In genomic region chr4:152131809-152132771, GRCm38 (mm10) we compare ENCODE assay signal across 8 mouse cellular contexts. TPM values are rescaled to one million over a fixed set of nuclear protein-coding genes. Genes with fewer than 3 reads are reported as not detected.
A peak's percentile ranks its signal among the peaks of the same experiment; 100 is the strongest.
DNase-seq lines count a peak whose midpoint lies in the region; ATAC-seq and TF ChIP-seq lines count a peak whose summit lies in the region.
"Had no signal": no experiment of that assay in that cellular context is flagged by ENCODE, and none has a peak within 500 bp of the region (broad histone marks: within the 10 kb centered on the region; RNA-seq: fewer than 3 reads in every experiment).

No protein-coding gene starts in this region.

- H3K4me3 ChIP-seq in forebrain, postnatal 0 days (ENCODE audit: low read depth, low read length) = peak overlapping the region; percentile 27; the same call in 1 of the 2 replicates
- peak overlapping the region; percentile 51 for H3K4me3 ChIP-seq in liver, embryonic 13.5 days (replicated peaks)

- no peaks in the 10 kb centered on the region for H3K4me1 ChIP-seq in forebrain, postnatal 0 days (ENCODE audit: insufficient read depth)
- peaks cover 36% of the 10 kb centered on the region for H3K4me1 ChIP-seq in liver, embryonic 13.5 days (replicated peaks)

- ATAC-seq in forebrain, postnatal 0 days = no peak
- ATAC-seq in liver, embryonic 13.5 days (ENCODE audit: low read depth) = no peak

- H3K9me3 ChIP-seq in forebrain, postnatal 0 days (ENCODE audit: low read length) = no peaks in the 10 kb centered on the region
- no peaks in the 10 kb centered on the region for H3K9me3 ChIP-seq in liver, embryonic 13.5 days (replicated peaks)

- 5% methylated on average over 50 of the region's 50 CpGs for WGBS in forebrain, postnatal 0 days
- WGBS in liver, embryonic 13.5 days (ENCODE audit: insufficient replicate concordance) = 9% methylated on average over 50 of the region's 50 CpGs

- no peak overlapping the region for H3K9ac ChIP-seq in forebrain, postnatal 0 days
- H3K9ac ChIP-seq in liver, embryonic 13.5 days = no peak overlapping the region

- H3K4me2 ChIP-seq in forebrain, postnatal 0 days (ENCODE audit: low read depth) = peak overlapping the region; percentile 50; the same call in 1 of the 2 replicates
- H3K4me2 ChIP-seq in liver, embryonic 13.5 days = peak overlapping the region; percentile 65

- TF ChIP-seq CTCF in forebrain, postnatal 0 days (IDR thresholded peaks at IDR 0.05; ENCODE audit: low read depth) = no peak

- DNase-seq in thymus, postnatal 4 days = peak; percentile 45
- no peak for DNase-seq in thymus, adult 18-20 months
- DNase-seq in forebrain, postnatal 0 days = no peak
- DNase-seq in liver, embryonic 13.5 days = no peak
- no peak for DNase-seq in frontal cortex, adult 2 months (ENCODE audit: extremely low spot score in 1 of 2, low spot score in 1 of 2)
- DNase-seq in spleen, adult 18-20 months = no peak
- DNase-seq in urinary bladder, adult 2 months (ENCODE audit: low spot score) = no peak

- H3K27me3 ChIP-seq in forebrain, postnatal 0 days (ENCODE audit: insufficient read depth, low read length) = peaks cover 67% of the 10 kb centered on the region
- peaks cover 89% of the 10 kb centered on the region for H3K27me3 ChIP-seq in liver, embryonic 13.5 days

- no peaks in the 10 kb centered on the region for H3K36me3 ChIP-seq in forebrain, postnatal 0 days (ENCODE audit: insufficient read depth)
- no peaks in the 10 kb centered on the region for H3K36me3 ChIP-seq in liver, embryonic 13.5 days

- H3K27ac ChIP-seq in forebrain, postnatal 0 days (ENCODE audit: low read depth, low read length) = no peak overlapping the region
- no peak overlapping the region for H3K27ac ChIP-seq in liver, embryonic 13.5 days

RNA-seq across cellular contexts. Expression of gene Tnfrsf25, which starts 16.4 kb away (rescaled TPM):
- total RNA-seq in forebrain, postnatal 0 days (2014; rRNA removed) = 1.4 TPM in 1 of 2 replicates, not detected in the other
- polyA plus RNA-seq in forebrain, postnatal 0 days (2015; fragmentation: Nextera tagmentation; extraction: Ambion mirVana) = 0.19 and 0.30 TPM in 2 replicates
- polyA plus RNA-seq in liver, embryonic 13.5 days (2015; fragmentation: Nextera tagmentation; extraction: Ambion mirVana) = 0.37 and 0.48 TPM in 2 replicates
- 7.0 and 10.6 TPM in 2 replicates for polyA plus RNA-seq in frontal cortex, adult 2 months (2012; rRNA removed)
- polyA plus RNA-seq in urinary bladder, adult 2 months (2012; rRNA removed) = 3.7 TPM in 2 replicates
- total RNA-seq: common myeloid progenitor, adult 5-6 weeks had no signal

RNA-seq across cellular contexts. Expression of gene Espn, which starts 20.1 kb away (rescaled TPM):
- total RNA-seq in forebrain, postnatal 0 days (2014; rRNA removed) = 0.08 and 0.71 TPM in 2 replicates
- polyA plus RNA-seq in forebrain, postnatal 0 days (2015; fragmentation: Nextera tagmentation; extraction: Ambion mirVana) = 0.50 and 0.69 TPM in 2 replicates
- 1.8 and 2.1 TPM in 2 replicates for polyA plus RNA-seq in liver, embryonic 13.5 days (2015; fragmentation: Nextera tagmentation; extraction: Ambion mirVana)
- 1.1 and 1.3 TPM in 2 replicates for polyA plus RNA-seq in frontal cortex, adult 2 months (2012; rRNA removed)
- polyA plus RNA-seq in urinary bladder, adult 2 months (2012; rRNA removed) = 6.0 and 7.8 TPM in 2 replicates

RNA-seq across cellular contexts. Expression of gene Hes2, which starts 26.6 kb away (rescaled TPM):
- total RNA-seq in forebrain, postnatal 0 days (2014; rRNA removed) = not detected in 2 replicates
- polyA plus RNA-seq in forebrain, postnatal 0 days (2015; fragmentation: Nextera tagmentation; extraction: Ambion mirVana) = not detected in 2 replicates
- 0.06 TPM in 1 of 2 replicates, not detected in the other for polyA plus RNA-seq in liver, embryonic 13.5 days (2015; fragmentation: Nextera tagmentation; extraction: Ambion mirVana)
- not detected in 2 replicates for polyA plus RNA-seq in frontal cortex, adult 2 months (2012; rRNA removed)
- 0.23 and 0.46 TPM in 2 replicates for polyA plus RNA-seq in urinary bladder, adult 2 months (2012; rRNA removed)
- total RNA-seq: common myeloid progenitor, adult 5-6 weeks had no signal

RNA-seq across cellular contexts. Expression of gene Acot7, which starts 45.8 kb away (rescaled TPM):
- total RNA-seq in forebrain, postnatal 0 days (2014; rRNA removed) = 191 and 193 TPM in 2 replicates
- 411 and 466 TPM in 2 replicates for polyA plus RNA-seq in forebrain, postnatal 0 days (2015; fragmentation: Nextera tagmentation; extraction: Ambion mirVana)
- polyA plus RNA-seq in liver, embryonic 13.5 days (2015; fragmentation: Nextera tagmentation; extraction: Ambion mirVana) = 24.8 and 25.2 TPM in 2 replicates
- polyA plus RNA-seq in frontal cortex, adult 2 months (2012; rRNA removed) = 304 and 344 TPM in 2 replicates
- polyA plus RNA-seq in urinary bladder, adult 2 months (2012; rRNA removed) = 44.9 and 48.1 TPM in 2 replicates

RNA-seq across cellular contexts. Expression of gene Plekhg5, which starts 59.8 kb away (rescaled TPM):
- total RNA-seq in forebrain, postnatal 0 days (2014; rRNA removed) = 16.6 and 18.6 TPM in 2 replicates
- 9.2 and 12.8 TPM in 2 replicates for polyA plus RNA-seq in forebrain, postnatal 0 days (2015; fragmentation: Nextera tagmentation; extraction: Ambion mirVana)
- polyA plus RNA-seq in liver, embryonic 13.5 days (2015; fragmentation: Nextera tagmentation; extraction: Ambion mirVana) = 4.9 and 5.1 TPM in 2 replicates
- polyA plus RNA-seq in frontal cortex, adult 2 months (2012; rRNA removed) = 41.1 and 49.7 TPM in 2 replicates
- polyA plus RNA-seq in urinary bladder, adult 2 months (2012; rRNA removed) = 13.2 and 14.6 TPM in 2 replicates
